Mouse (Mus musculus): ENCODE measurements around the gene Plcl1.
"Not testable (repeated sequence)": the region's sequence is repeated elsewhere in the genome, so short reads cannot be mapped to it uniquely, and the experiment has no call there.

Gene Plcl1

GRCm38 (mm10) chr1:55438617-55439016 is 32.9 kb downstream of the Plcl1 start:
- no peak for DNase-seq (ENCODE audit: low spot score)

GRCm38 (mm10) chr1:55445043-55445688 is 39.4 kb downstream of the Plcl1 start:
- no peak for DNase-seq (ENCODE audit: low spot score)

- DNase-seq (ENCODE audit: low spot score), result no peak
Measured at GRCm38 (mm10) chr1:55445689-55446044, 39.9 kb downstream of the Plcl1 start.

- DNase-seq (ENCODE audit: low spot score), result no peak
Measured at GRCm38 (mm10) chr1:55446273-55446672, 40.6 kb downstream of the Plcl1 start.

- no peak for DNase-seq (ENCODE audit: low spot score)
Measured at GRCm38 (mm10) chr1:55446876-55447275, 41.2 kb downstream of the Plcl1 start.

- no peak for DNase-seq (ENCODE audit: low spot score)
Measured at GRCm38 (mm10) chr1:55447661-55448060, 41.9 kb downstream of the Plcl1 start.

GRCm38 (mm10) chr1:55448104-55448503 is 42.4 kb downstream of the Plcl1 start:
- DNase-seq (ENCODE audit: low spot score), result no peak

- no peak for DNase-seq (ENCODE audit: low spot score)
Measured at GRCm38 (mm10) chr1:55449779-55450178, 44.1 kb downstream of the Plcl1 start.

- peak; percentile 74 for DNase-seq (ENCODE audit: low spot score)
Measured at GRCm38 (mm10) chr1:55454119-55454518, 48.4 kb downstream of the Plcl1 start.

GRCm38 (mm10) chr1:55462301-55462700 is 56.6 kb downstream of the Plcl1 start:
- DNase-seq (ENCODE audit: low spot score), result no peak

GRCm38 (mm10) chr1:55473756-55474155 is 68.0 kb downstream of the Plcl1 start:
- no peak for DNase-seq (ENCODE audit: low spot score)

GRCm38 (mm10) chr1:55474976-55475375 is 69.3 kb downstream of the Plcl1 start:
- DNase-seq (ENCODE audit: low spot score), result peak; percentile 46

GRCm38 (mm10) chr1:55487371-55487770 is 81.7 kb downstream of the Plcl1 start:
- DNase-seq (ENCODE audit: low spot score), result not testable (repeated sequence)

- no peak for DNase-seq (ENCODE audit: low spot score)
Measured at GRCm38 (mm10) chr1:55488261-55488660, 82.5 kb downstream of the Plcl1 start.

- peak; percentile 73 for DNase-seq (ENCODE audit: low spot score)
Measured at GRCm38 (mm10) chr1:55489355-55489754, 83.6 kb downstream of the Plcl1 start.

GRCm38 (mm10) chr1:55499872-55500271 is 94.2 kb downstream of the Plcl1 start:
- DNase-seq (ENCODE audit: low spot score), result peak; percentile 60

- no peak for DNase-seq (ENCODE audit: low spot score)
Measured at GRCm38 (mm10) chr1:55500981-55501682, 95.4 kb downstream of the Plcl1 start.

- DNase-seq (ENCODE audit: low spot score), result no peak
Measured at GRCm38 (mm10) chr1:55505811-55506210, 100.1 kb downstream of the Plcl1 start.

GRCm38 (mm10) chr1:55507061-55507460 is 101.3 kb downstream of the Plcl1 start:
- DNase-seq (ENCODE audit: low spot score), result no peak

GRCm38 (mm10) chr1:55509587-55509986 is 103.9 kb downstream of the Plcl1 start:
- no peak for DNase-seq (ENCODE audit: low spot score)

GRCm38 (mm10) chr1:55512165-55512564 is 106.4 kb downstream of the Plcl1 start:
- DNase-seq (ENCODE audit: low spot score), result no peak

- not testable (repeated sequence) for DNase-seq (ENCODE audit: low spot score)
Measured at GRCm38 (mm10) chr1:55512799-55513198, 107.1 kb downstream of the Plcl1 start.

GRCm38 (mm10) chr1:55517182-55517581 is 111.5 kb downstream of the Plcl1 start:
- DNase-seq (ENCODE audit: low spot score), result no peak

- no peak for DNase-seq (ENCODE audit: low spot score)
Measured at GRCm38 (mm10) chr1:55523966-55524365, 118.2 kb downstream of the Plcl1 start.

Measured in layer of hippocampus, adult 11-12 months (tissue).